Mouse (Mus musculus): ENCODE measurements around the gene Rpl6. TPM values are rescaled to one million over a fixed set of nuclear protein-coding genes. Genes with fewer than 3 reads are reported as not detected.

The Rpl6 gene
- total RNA-seq, 4 experiments from 2014 or later: 525 to 697 (median 601) TPM

Other genes starting within 250 kb of the Rpl6 start
- gene Rph3a, start 194.4 kb upstream of the Rpl6 start, total RNA-seq (2022): under 1 TPM in 2 of 4 experiments, not detected in 2; 0.06 to 0.12 TPM
- gene Ptpn11, start 13.1 kb upstream of the Rpl6 start, total RNA-seq (2022): 100 to 1,000 TPM; 163 to 187 (median 182) TPM
- 10 to 100 TPM; 22.8 to 26.9 (median 24.1) TPM for gene Hectd4, start 15.7 kb downstream of the Rpl6 start, total RNA-seq (2022)
- 10 to 100 TPM; 52.5 to 62.3 (median 57.9) TPM for gene Trafd1, start 181.2 kb downstream of the Rpl6 start, total RNA-seq (2022)
- gene Naa25, start 193.5 kb downstream of the Rpl6 start, total RNA-seq (2022): 10 to 100 TPM; 20.0 to 23.2 (median 20.6) TPM
- 10 to 100 TPM; 12.6 to 15.1 (median 13.4) TPM for gene Tmem116, start 247.4 kb downstream of the Rpl6 start, total RNA-seq (2022)
- gene Erp29, start 248.0 kb downstream of the Rpl6 start, total RNA-seq (2022): 10 to 100 TPM; 62.1 to 66.1 (median 64.4) TPM

All from heart, adult 8-10 months (tissue).